Mouse (Mus musculus): Measurements from ENCODE around the gene Lhfp. TPM values are rescaled to one million over a fixed set of nuclear protein-coding genes. Genes with fewer than 3 reads are reported as not detected.
"Not testable (repeated sequence)": the region's sequence is repeated elsewhere in the genome, so short reads cannot be mapped to it uniquely, and the experiment has no call there.

The Lhfp gene
- polyA plus RNA-seq, 1 experiment from 2014 or later, result 12.9 TPM

DNA sequence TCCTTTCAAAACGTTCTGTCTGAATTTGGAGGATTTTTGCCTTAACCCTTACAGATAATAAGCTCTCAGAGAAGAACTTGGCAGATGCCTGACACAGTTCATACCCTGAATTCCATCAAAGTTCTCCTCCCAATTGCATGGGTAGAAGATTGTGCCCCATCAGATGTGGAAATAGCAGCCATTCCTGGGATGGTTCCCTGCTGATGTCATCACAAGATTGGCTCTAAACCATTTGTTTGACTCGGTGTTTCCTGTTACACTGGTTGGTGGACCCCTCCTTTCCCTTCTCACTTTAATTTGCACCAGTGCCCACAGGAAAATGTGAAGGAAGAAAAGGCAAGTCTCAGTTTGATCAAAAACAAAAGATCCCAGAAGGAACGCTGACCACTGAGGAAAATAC is 68.6 kb downstream of the Lhfp start:
- DNase-seq (ENCODE audit: low spot score) (no peak), ATAC-seq (replicated peaks; ENCODE audit: low FRiP score) (no peak)
- H3K4me1 ChIP-seq (replicated peaks; ENCODE audit: control insufficient read depth, insufficient read depth, low read length), result no peaks in the 10 kb centered on the region
- H3K27me3 ChIP-seq (replicated peaks; ENCODE audit: control insufficient read depth, insufficient read depth, low read length), result no peaks in the 10 kb centered on the region
- no peak overlapping the region for H3K9ac ChIP-seq (ENCODE audit: low read depth, low read length)
- H3K4me2 ChIP-seq, result no peak overlapping the region
- no peak overlapping the region for H3K4me3 ChIP-seq (ENCODE audit: low read depth, low read length)
- H3K9me3 ChIP-seq (ENCODE audit: control insufficient read depth, low read length), result peaks cover 3% of the 10 kb centered on the region; the same call in 1 of the 2 replicates
- 27% methylated on average over 3 of the region's 3 CpGs for WGBS
- H3K36me3 ChIP-seq (ENCODE audit: control insufficient read depth, insufficient read depth, low read length), result no peaks in the 10 kb centered on the region
- no peak overlapping the region for H3K27ac ChIP-seq (ENCODE audit: low read depth, low read length)

DNA sequence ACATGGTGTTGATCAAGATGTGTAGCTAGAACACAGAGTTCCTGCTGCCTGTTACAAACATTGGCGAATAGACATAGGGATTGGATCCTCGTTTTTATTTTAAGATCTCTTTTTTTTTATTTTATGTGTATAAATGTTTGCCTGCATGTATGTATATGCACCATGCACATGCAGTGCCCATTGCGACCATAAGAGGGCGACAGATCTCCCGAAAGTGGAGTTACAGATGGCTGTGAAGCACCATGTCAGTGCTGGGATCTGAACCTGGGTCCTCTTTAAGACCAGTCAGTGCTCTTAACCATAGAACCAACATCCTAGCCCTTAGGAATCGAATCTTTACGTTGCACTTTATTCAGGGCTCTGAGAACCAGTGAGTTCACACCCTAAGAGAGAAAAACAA is 70.7 kb downstream of the Lhfp start:
- ATAC-seq (replicated peaks; ENCODE audit: low FRiP score) (no peak), DNase-seq (ENCODE audit: low spot score) (no peak)
- H3K4me3 ChIP-seq (ENCODE audit: low read depth, low read length), result no peak overlapping the region
- no peaks in the 10 kb centered on the region for H3K4me1 ChIP-seq (replicated peaks; ENCODE audit: control insufficient read depth, insufficient read depth, low read length)
- H3K27me3 ChIP-seq (replicated peaks; ENCODE audit: control insufficient read depth, insufficient read depth, low read length), result no peaks in the 10 kb centered on the region
- 92% methylated on average over 7 of the region's 7 CpGs for WGBS
- no peak overlapping the region for H3K9ac ChIP-seq (ENCODE audit: low read depth, low read length)
- H3K9me3 ChIP-seq (ENCODE audit: control insufficient read depth, low read length), result peaks cover 3% of the 10 kb centered on the region; the same call in 1 of the 2 replicates
- no peaks in the 10 kb centered on the region for H3K36me3 ChIP-seq (ENCODE audit: control insufficient read depth, insufficient read depth, low read length)
- H3K27ac ChIP-seq (ENCODE audit: low read depth, low read length), result no peak overlapping the region
- no peak overlapping the region for H3K4me2 ChIP-seq

DNA sequence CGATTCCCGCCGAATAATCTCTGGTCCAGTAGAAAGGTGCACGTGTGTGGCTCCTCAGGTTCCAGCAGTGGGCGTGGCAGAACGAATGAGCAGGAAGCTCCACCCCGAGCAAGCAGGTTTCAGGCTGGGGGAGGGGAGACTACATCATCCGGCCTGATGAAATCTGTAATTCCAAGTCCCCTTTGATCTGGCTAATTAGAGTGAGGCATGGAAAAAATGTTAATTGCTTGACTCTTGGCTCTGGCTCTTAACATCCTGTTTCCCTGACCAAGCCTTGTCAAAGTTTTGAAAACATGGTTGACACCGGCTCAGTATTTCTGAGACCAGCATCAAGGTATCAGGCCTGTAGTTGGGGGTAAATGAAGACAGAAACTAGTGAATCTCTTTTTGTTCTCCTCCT is 77.4 kb downstream of the Lhfp start:
- not testable (repeated sequence) for H3K9me3 ChIP-seq (ENCODE audit: control insufficient read depth, low read length); H3K4me2 ChIP-seq; ATAC-seq (replicated peaks; ENCODE audit: low FRiP score); H3K27ac ChIP-seq (ENCODE audit: low read depth, low read length); H3K27me3 ChIP-seq (replicated peaks; ENCODE audit: control insufficient read depth, insufficient read depth, low read length); H3K36me3 ChIP-seq (ENCODE audit: control insufficient read depth, insufficient read depth, low read length); DNase-seq (ENCODE audit: low spot score); H3K4me3 ChIP-seq (ENCODE audit: low read depth, low read length); H3K9ac ChIP-seq (ENCODE audit: low read depth, low read length); H3K4me1 ChIP-seq (replicated peaks; ENCODE audit: control insufficient read depth, insufficient read depth, low read length)
- WGBS, result 58% methylated on average over 4 of the region's 9 CpGs

DNA sequence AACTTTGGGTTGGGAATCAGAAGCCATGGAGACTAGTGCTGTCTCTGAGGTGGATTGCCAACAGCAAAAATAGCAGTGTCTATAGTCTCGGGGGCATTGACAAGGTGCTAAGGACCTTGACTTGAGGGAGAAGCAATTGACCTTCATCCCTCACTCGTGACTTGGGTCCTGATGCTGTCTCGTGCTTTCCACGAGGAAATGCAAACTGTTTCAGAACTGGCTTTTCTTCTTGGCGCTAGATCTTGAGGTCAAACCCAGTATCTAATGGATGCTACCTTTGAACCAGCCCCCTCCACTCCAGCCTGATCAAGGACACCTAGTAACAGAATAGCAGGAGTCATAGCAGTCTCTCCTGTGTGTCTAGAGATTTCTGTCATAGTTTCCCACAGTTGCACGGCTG is 78.7 kb downstream of the Lhfp start:
- no peak overlapping the region for H3K9ac ChIP-seq (ENCODE audit: low read depth, low read length)
- H3K27me3 ChIP-seq (replicated peaks; ENCODE audit: control insufficient read depth, insufficient read depth, low read length), result no peaks in the 10 kb centered on the region
- no peak overlapping the region for H3K4me2 ChIP-seq
- no peak for ATAC-seq (replicated peaks; ENCODE audit: low FRiP score)
- no peaks in the 10 kb centered on the region for H3K9me3 ChIP-seq (ENCODE audit: control insufficient read depth, low read length)
- 88% methylated on average over 6 of the region's 6 CpGs for WGBS
- no peak overlapping the region for H3K27ac ChIP-seq (ENCODE audit: low read depth, low read length)
- H3K4me3 ChIP-seq (ENCODE audit: low read depth, low read length), result no peak overlapping the region
- no peaks in the 10 kb centered on the region for H3K36me3 ChIP-seq (ENCODE audit: control insufficient read depth, insufficient read depth, low read length)
- H3K4me1 ChIP-seq (replicated peaks; ENCODE audit: control insufficient read depth, insufficient read depth, low read length), result no peaks in the 10 kb centered on the region
- DNase-seq (ENCODE audit: low spot score), result no peak

DNA sequence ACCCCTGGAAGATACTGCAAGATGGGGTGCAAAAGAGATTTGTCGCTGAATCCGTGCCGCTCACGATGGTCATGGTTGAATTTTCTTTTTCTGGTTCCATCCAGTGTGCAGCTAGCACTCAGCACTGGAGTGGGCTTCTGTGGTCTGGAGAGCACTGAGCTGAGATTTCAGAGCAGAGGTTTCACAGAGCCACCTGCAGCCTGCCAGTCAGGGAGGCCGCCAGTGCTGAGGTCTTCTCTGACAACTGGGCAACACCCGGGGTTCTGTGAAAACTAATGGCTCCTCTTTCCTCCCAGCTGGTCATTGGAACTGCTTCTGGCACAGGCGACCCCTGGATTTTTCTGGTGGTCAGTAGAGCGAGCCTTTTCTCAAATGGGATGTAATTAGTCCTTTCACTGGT is 84.2 kb downstream of the Lhfp start:
- 76% methylated on average over 8 of the region's 8 CpGs for WGBS

DNA sequence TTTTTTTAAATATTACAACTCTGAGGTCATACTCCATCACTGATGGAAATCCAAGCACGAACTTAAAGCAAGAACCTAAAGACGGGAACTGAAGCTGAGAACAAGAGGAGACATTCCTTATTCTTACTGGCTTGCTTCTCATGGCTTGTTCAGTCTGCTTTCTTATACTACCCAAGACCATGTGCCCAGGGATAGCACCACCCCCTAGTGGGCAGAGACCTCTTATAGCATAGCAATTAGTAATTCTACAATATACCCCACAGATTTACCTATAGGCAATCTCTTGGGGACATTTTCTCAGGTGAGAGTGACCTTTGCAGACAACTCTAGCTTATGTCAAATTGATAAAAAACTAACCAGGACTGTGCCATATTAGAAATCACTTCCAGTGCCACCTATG is 97.5 kb downstream of the Lhfp start:
- DNase-seq (ENCODE audit: low spot score) (no peak), ATAC-seq (replicated peaks; ENCODE audit: low FRiP score) (no peak)
- Histone ChIP-seq H3K9ac (ENCODE audit: low read depth, low read length) (no peak overlapping the region), H3K27me3 (replicated peaks; ENCODE audit: control insufficient read depth, insufficient read depth, low read length) (no peaks in the 10 kb centered on the region), H3K36me3 (ENCODE audit: control insufficient read depth, insufficient read depth, low read length) (no peaks in the 10 kb centered on the region), H3K4me2 (no peak overlapping the region), H3K27ac (ENCODE audit: low read depth, low read length) (no peak overlapping the region), H3K4me3 (ENCODE audit: low read depth, low read length) (no peak overlapping the region), H3K4me1 (replicated peaks; ENCODE audit: control insufficient read depth, insufficient read depth, low read length) (no peaks in the 10 kb centered on the region), H3K9me3 (ENCODE audit: control insufficient read depth, low read length) (no peaks in the 10 kb centered on the region)
- 86% methylated on average over 2 of the region's 2 CpGs for WGBS

More for the DNA sequence above, 84.2 kb downstream of the Lhfp start:
- Histone ChIP-seq H3K36me3 (ENCODE audit: control insufficient read depth, insufficient read depth, low read length) (no peaks in the 10 kb centered on the region), H3K9me3 (ENCODE audit: control insufficient read depth, low read length) (no peaks in the 10 kb centered on the region), H3K27ac (ENCODE audit: low read depth, low read length) (no peak overlapping the region), H3K9ac (ENCODE audit: low read depth, low read length) (no peak overlapping the region), H3K4me3 (ENCODE audit: low read depth, low read length) (no peak overlapping the region), H3K27me3 (replicated peaks; ENCODE audit: control insufficient read depth, insufficient read depth, low read length) (no peaks in the 10 kb centered on the region), H3K4me1 (replicated peaks; ENCODE audit: control insufficient read depth, insufficient read depth, low read length) (no peaks in the 10 kb centered on the region), H3K4me2 (no peak overlapping the region)
- DNase-seq (ENCODE audit: low spot score), result no peak
- no peak for ATAC-seq (replicated peaks; ENCODE audit: low FRiP score)

DNA sequence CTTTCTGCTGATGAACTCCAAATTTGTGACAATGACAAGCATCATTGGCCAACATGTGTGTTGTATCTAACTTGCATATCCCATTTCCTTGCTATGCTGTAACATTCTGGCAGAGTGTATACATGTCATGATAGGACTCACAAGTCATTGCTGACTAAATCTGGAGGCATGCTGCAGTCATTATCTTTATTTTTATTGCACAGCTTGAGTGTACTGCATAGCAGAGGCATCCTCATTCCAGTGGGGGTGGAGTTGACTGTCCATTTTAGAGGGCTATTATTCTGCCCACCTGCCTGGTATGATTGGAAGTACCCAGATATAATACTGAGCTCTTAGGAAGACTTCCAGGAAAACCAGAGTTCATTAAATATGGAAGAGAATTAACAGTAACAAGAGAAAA is 97.9 kb downstream of the Lhfp start:
- Histone ChIP-seq H3K27ac (ENCODE audit: low read depth, low read length) (no peak overlapping the region), H3K36me3 (ENCODE audit: control insufficient read depth, insufficient read depth, low read length) (no peaks in the 10 kb centered on the region), H3K9me3 (ENCODE audit: control insufficient read depth, low read length) (no peaks in the 10 kb centered on the region), H3K4me2 (no peak overlapping the region), H3K4me3 (ENCODE audit: low read depth, low read length) (no peak overlapping the region), H3K4me1 (replicated peaks; ENCODE audit: control insufficient read depth, insufficient read depth, low read length) (no peaks in the 10 kb centered on the region), H3K9ac (ENCODE audit: low read depth, low read length) (no peak overlapping the region), H3K27me3 (replicated peaks; ENCODE audit: control insufficient read depth, insufficient read depth, low read length) (no peaks in the 10 kb centered on the region)
- no peak for DNase-seq (ENCODE audit: low spot score)
- no peak for ATAC-seq (replicated peaks; ENCODE audit: low FRiP score)

DNA sequence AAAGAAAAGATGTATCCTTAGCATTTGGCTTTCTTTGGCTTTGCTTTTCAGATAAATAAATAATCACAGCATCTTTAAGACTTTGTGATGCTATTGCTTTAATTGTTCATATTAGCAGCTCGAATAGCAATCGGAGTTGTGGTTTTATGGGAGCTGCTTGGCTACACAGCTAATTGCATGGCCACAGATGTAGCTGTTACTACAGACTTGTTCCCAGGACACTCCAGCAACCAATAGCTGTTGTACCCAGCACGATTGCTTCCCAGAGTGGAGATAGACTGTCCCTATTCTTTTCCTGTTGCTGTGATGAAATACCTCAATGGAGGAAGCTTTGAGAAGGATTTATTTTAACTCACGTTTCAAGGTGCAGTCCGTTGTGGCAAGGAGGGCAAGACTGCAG is 98.3 kb downstream of the Lhfp start:
- no peaks in the 10 kb centered on the region for H3K4me1 ChIP-seq (replicated peaks; ENCODE audit: control insufficient read depth, insufficient read depth, low read length)
- no peak overlapping the region for H3K4me2 ChIP-seq
- ATAC-seq (replicated peaks; ENCODE audit: low FRiP score), result no peak
- H3K27ac ChIP-seq (ENCODE audit: low read depth, low read length), result no peak overlapping the region
- no peak overlapping the region for H3K4me3 ChIP-seq (ENCODE audit: low read depth, low read length)
- H3K9me3 ChIP-seq (ENCODE audit: control insufficient read depth, low read length), result no peaks in the 10 kb centered on the region
- no peaks in the 10 kb centered on the region for H3K36me3 ChIP-seq (ENCODE audit: control insufficient read depth, insufficient read depth, low read length)
- no peak for DNase-seq (ENCODE audit: low spot score)
- no peak overlapping the region for H3K9ac ChIP-seq (ENCODE audit: low read depth, low read length)
- 73% methylated on average over 5 of the region's 5 CpGs for whole genome bisulfite sequencing
- no peaks in the 10 kb centered on the region for H3K27me3 ChIP-seq (replicated peaks; ENCODE audit: control insufficient read depth, insufficient read depth, low read length)

DNA sequence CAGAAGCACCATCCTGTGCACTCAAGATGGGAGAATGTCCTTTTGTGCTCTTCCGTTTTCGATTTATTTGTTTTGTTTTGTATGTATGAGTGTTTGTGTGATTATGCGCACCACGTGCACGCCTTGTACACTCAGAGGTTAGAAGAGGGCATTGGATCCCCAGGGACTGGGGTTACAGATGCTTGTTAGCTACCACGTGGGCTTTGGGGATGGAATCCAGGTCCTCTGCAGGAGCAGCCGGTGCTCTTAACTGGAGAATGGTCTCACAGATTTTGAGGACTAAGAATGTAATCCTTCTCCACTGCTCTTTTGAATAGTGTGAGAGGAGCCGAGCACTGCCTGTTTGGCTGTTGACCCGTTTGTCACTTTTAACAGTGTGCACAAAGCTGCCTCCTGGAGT is 101.2 kb downstream of the Lhfp start:
- DNase-seq (ENCODE audit: low spot score), result no peak
- H3K9me3 ChIP-seq (ENCODE audit: control insufficient read depth, low read length), result no peaks in the 10 kb centered on the region
- no peak for ATAC-seq (replicated peaks; ENCODE audit: low FRiP score)
- no peaks in the 10 kb centered on the region for H3K4me1 ChIP-seq (replicated peaks; ENCODE audit: control insufficient read depth, insufficient read depth, low read length)
- no peak overlapping the region for H3K27ac ChIP-seq (ENCODE audit: low read depth, low read length)
- no peak overlapping the region for H3K4me2 ChIP-seq
- H3K4me3 ChIP-seq (ENCODE audit: low read depth, low read length), result no peak overlapping the region
- no peaks in the 10 kb centered on the region for H3K27me3 ChIP-seq (replicated peaks; ENCODE audit: control insufficient read depth, insufficient read depth, low read length)
- 84% methylated on average over 9 of the region's 9 CpGs for WGBS
- no peaks in the 10 kb centered on the region for H3K36me3 ChIP-seq (ENCODE audit: control insufficient read depth, insufficient read depth, low read length)
- no peak overlapping the region for H3K9ac ChIP-seq (ENCODE audit: low read depth, low read length)

Measured in liver, embryonic 11.5 days (tissue).